ENCODE assay signal across 9 mouse cellular contexts in genomic region chr9:108573774-108574690, GRCm38 (mm10). TPM values are rescaled to one million over a fixed set of nuclear protein-coding genes. Genes with fewer than 3 reads are reported as not detected.
A peak's percentile ranks its signal among the peaks of the same experiment; 100 is the strongest.
DNase-seq lines count a peak whose midpoint lies in the region; ATAC-seq and TF ChIP-seq lines count a peak whose summit lies in the region.
"Had no signal": no experiment of that assay in that cellular context is flagged by ENCODE, and none has a peak within 500 bp of the region (broad histone marks: within the 10 kb centered on the region; RNA-seq: fewer than 3 reads in every experiment).

No protein-coding gene starts in this region.

- H3K4me1 ChIP-seq in intestine, postnatal 0 days (replicated peaks; ENCODE audit: control insufficient read depth, insufficient read depth, low read length), result 0 out of 2 replicates have a peak, but pooled peaks cover 3% of the 10 kb centered on the region
- peaks cover 34% of the 10 kb centered on the region for H3K4me1 ChIP-seq in intestine, embryonic 16.5 days (ENCODE audit: control insufficient read depth, insufficient read depth, low read length)
- H3K4me1 ChIP-seq in E14TG2a.4 (replicated peaks; ENCODE audit: low read depth, low read length), result peaks cover 91% of the 10 kb centered on the region
- H3K4me1 ChIP-seq in liver, embryonic 11.5 days (replicated peaks; ENCODE audit: control insufficient read depth, insufficient read depth, low read length), result peaks cover 28% of the 10 kb centered on the region

- WGBS in intestine, postnatal 0 days, result 62% methylated on average over 25 of the region's 26 CpGs
- whole genome bisulfite sequencing in intestine, embryonic 16.5 days, result 55% methylated on average over 26 of the region's 26 CpGs
- WGBS in liver, embryonic 11.5 days, result 61% methylated on average over 26 of the region's 26 CpGs

- no peak for ATAC-seq in intestine, postnatal 0 days
- no peak for ATAC-seq in intestine, embryonic 16.5 days
- no peak for ATAC-seq in liver, embryonic 11.5 days (replicated peaks; ENCODE audit: low FRiP score)

- H3K4me3 ChIP-seq in intestine, postnatal 0 days (ENCODE audit: low read depth, low read length), result no peak overlapping the region
- no peak overlapping the region for H3K4me3 ChIP-seq in intestine, embryonic 16.5 days (ENCODE audit: low read length)
- peak overlapping the region; percentile 54 for H3K4me3 ChIP-seq in E14TG2a.4 (replicated peaks; ENCODE audit: low read length)
- no peak overlapping the region for H3K4me3 ChIP-seq in liver, embryonic 11.5 days (ENCODE audit: low read depth, low read length)

- no peak overlapping the region for H3K4me2 ChIP-seq in intestine, postnatal 0 days (replicated peaks; ENCODE audit: low read depth)
- H3K4me2 ChIP-seq in intestine, embryonic 16.5 days (ENCODE audit: low read depth, low read length), result no peak overlapping the region
- no peak overlapping the region for H3K4me2 ChIP-seq in liver, embryonic 11.5 days

- peaks cover 45% of the 10 kb centered on the region for H3K36me3 ChIP-seq in intestine, postnatal 0 days (ENCODE audit: control insufficient read depth, insufficient read depth)
- H3K36me3 ChIP-seq in intestine, embryonic 16.5 days (ENCODE audit: control insufficient read depth, insufficient read depth, low read length), result peaks cover 19% of the 10 kb centered on the region
- peaks cover 63% of the 10 kb centered on the region for H3K36me3 ChIP-seq in E14TG2a.4 (ENCODE audit: insufficient read depth, low read length)
- peaks cover 34% of the 10 kb centered on the region for H3K36me3 ChIP-seq in liver, embryonic 11.5 days (ENCODE audit: control insufficient read depth, insufficient read depth, low read length)

- TF ChIP-seq CTCF in intestine, postnatal 0 days (IDR thresholded peaks at IDR 0.05; ENCODE audit: low read depth), result peak; percentile 82
- peak; percentile 45 for TF ChIP-seq CTCF in E14TG2a.4 (conservative IDR thresholded peaks at IDR 0.05; ENCODE audit: low read length)

- no peaks in the 10 kb centered on the region for H3K9me3 ChIP-seq in intestine, postnatal 0 days (ENCODE audit: control insufficient read depth)
- no peaks in the 10 kb centered on the region for H3K9me3 ChIP-seq in intestine, embryonic 16.5 days (ENCODE audit: control insufficient read depth, low read length)
- H3K9me3 ChIP-seq in E14TG2a.4 (ENCODE audit: low read length), result no peaks in the 10 kb centered on the region
- no peaks in the 10 kb centered on the region for H3K9me3 ChIP-seq in liver, embryonic 11.5 days (ENCODE audit: control insufficient read depth, low read length)

- peak; percentile 60 to 79 for DNase-seq in adrenal gland, postnatal 36 days
- DNase-seq in forelimb bud, embryonic 11.5 days (ENCODE audit: low read depth, low spot score), result peak; percentile 72
- DNase-seq in liver, embryonic 11.5 days (ENCODE audit: low spot score), result peak; percentile 66
- peak; percentile 67 for DNase-seq in retina, postnatal 7 days (ENCODE audit: low read depth, low spot score)
- DNase-seq in left cerebral cortex, adult 11 months (ENCODE audit: low spot score), result no peak

- H3K27ac ChIP-seq in intestine, postnatal 0 days (ENCODE audit: low read depth, low read length), result no peak overlapping the region
- no peak overlapping the region for H3K27ac ChIP-seq in intestine, embryonic 16.5 days (ENCODE audit: low read length)
- H3K27ac ChIP-seq in liver, embryonic 11.5 days (ENCODE audit: low read depth, low read length), result no peak overlapping the region
- H3K27ac ChIP-seq: macrophage had no signal

- H3K27me3 ChIP-seq in intestine, postnatal 0 days (replicated peaks; ENCODE audit: control insufficient read depth, insufficient read depth, low read length), result no peaks in the 10 kb centered on the region
- no peaks in the 10 kb centered on the region for H3K27me3 ChIP-seq in intestine, embryonic 16.5 days (replicated peaks; ENCODE audit: control insufficient read depth, insufficient read depth, low read length)
- H3K27me3 ChIP-seq in E14TG2a.4 (ENCODE audit: insufficient read depth, low read length), result no peaks in the 10 kb centered on the region
- no peaks in the 10 kb centered on the region for H3K27me3 ChIP-seq in liver, embryonic 11.5 days (replicated peaks; ENCODE audit: control insufficient read depth, insufficient read depth, low read length)

- no peak overlapping the region for H3K9ac ChIP-seq in intestine, postnatal 0 days (ENCODE audit: low read depth, low read length)
- no peak overlapping the region for H3K9ac ChIP-seq in intestine, embryonic 16.5 days (ENCODE audit: low read depth, low read length)
- H3K9ac ChIP-seq in liver, embryonic 11.5 days (ENCODE audit: low read depth, low read length), result no peak overlapping the region

RNA-seq across cellular contexts. Expression of gene Dalrd3, which starts 4.3 kb away (rescaled TPM):
- 36.7 and 38.3 TPM in 2 replicates for polyA plus RNA-seq in intestine, postnatal 0 days (2015; fragmentation: Nextera tagmentation; extraction: Ambion mirVana)
- 100 and 115 TPM in 2 replicates for polyA plus RNA-seq in intestine, embryonic 16.5 days (2015; fragmentation: Nextera tagmentation; extraction: Ambion mirVana)
- 10 to 100 TPM; 61.1 to 72.7 TPM for total RNA-seq in adrenal gland, postnatal 36 days (2021)
- 102 and 106 TPM in 2 replicates for polyA plus RNA-seq in liver, embryonic 11.5 days (2014; fragmentation: Nextera tagmentation; extraction: Ambion mirVana)

RNA-seq across cellular contexts. Expression of gene Wdr6, which starts 4.5 kb away (rescaled TPM):
- 16.7 and 16.8 TPM in 2 replicates for polyA plus RNA-seq in intestine, postnatal 0 days (2015; fragmentation: Nextera tagmentation; extraction: Ambion mirVana)
- polyA plus RNA-seq in intestine, embryonic 16.5 days (2015; fragmentation: Nextera tagmentation; extraction: Ambion mirVana), result 60.7 and 64.4 TPM in 2 replicates
- 100 to 1,000 TPM; 119 to 121 TPM for total RNA-seq in adrenal gland, postnatal 36 days (2021)
- 51.8 and 54.0 TPM in 2 replicates for polyA plus RNA-seq in liver, embryonic 11.5 days (2014; fragmentation: Nextera tagmentation; extraction: Ambion mirVana)

RNA-seq across cellular contexts. Expression of gene Ndufaf3, which starts 6.8 kb away (rescaled TPM):
- 47.9 and 53.4 TPM in 2 replicates for polyA plus RNA-seq in intestine, postnatal 0 days (2015; fragmentation: Nextera tagmentation; extraction: Ambion mirVana)
- 41.1 and 42.1 TPM in 2 replicates for polyA plus RNA-seq in intestine, embryonic 16.5 days (2015; fragmentation: Nextera tagmentation; extraction: Ambion mirVana)
- total RNA-seq in adrenal gland, postnatal 36 days (2021), result 10 to 100 TPM; 63.6 to 75.4 TPM
- 45.9 and 46.2 TPM in 2 replicates for polyA plus RNA-seq in liver, embryonic 11.5 days (2014; fragmentation: Nextera tagmentation; extraction: Ambion mirVana)

RNA-seq across cellular contexts. Expression of gene Impdh2, which starts 13.9 kb away (rescaled TPM):
- polyA plus RNA-seq in intestine, postnatal 0 days (2015; fragmentation: Nextera tagmentation; extraction: Ambion mirVana), result 50.6 and 50.7 TPM in 2 replicates
- 149 and 173 TPM in 2 replicates for polyA plus RNA-seq in intestine, embryonic 16.5 days (2015; fragmentation: Nextera tagmentation; extraction: Ambion mirVana)
- total RNA-seq in adrenal gland, postnatal 36 days (2021), result 100 to 1,000 TPM in 1 of 2 experiments, 10 to 100 TPM in 1; 76.8 to 118 TPM
- polyA plus RNA-seq in liver, embryonic 11.5 days (2014; fragmentation: Nextera tagmentation; extraction: Ambion mirVana), result 285 and 298 TPM in 2 replicates

RNA-seq across cellular contexts. Expression of gene P4htm, which starts 23.4 kb away (rescaled TPM):
- polyA plus RNA-seq in intestine, postnatal 0 days (2015; fragmentation: Nextera tagmentation; extraction: Ambion mirVana), result 2.8 and 2.9 TPM in 2 replicates
- polyA plus RNA-seq in intestine, embryonic 16.5 days (2015; fragmentation: Nextera tagmentation; extraction: Ambion mirVana), result 4.5 and 5.0 TPM in 2 replicates
- 1 to 10 TPM; 5.6 to 6.3 TPM for total RNA-seq in adrenal gland, postnatal 36 days (2021)
- polyA plus RNA-seq in liver, embryonic 11.5 days (2014; fragmentation: Nextera tagmentation; extraction: Ambion mirVana), result 2.1 and 2.5 TPM in 2 replicates
